Mouse (Mus musculus) R1 (cell line): ENCODE measurements around the gene Slc39a11.
A peak's percentile ranks its signal among the peaks of the same experiment; 100 is the strongest.

Source experiments
- DNase-seq: peaks from one replicate; pipeline ENCODE4 v3.0.0-alpha.2; 2018; ENCODE audit warnings: low read depth, low spot score

Gene Slc39a11

GRCm38 (mm10) chr11:113512976-113513375 lies 136.9 kb downstream of the Slc39a11 start:
- no peak for DNase-seq

DNA sequence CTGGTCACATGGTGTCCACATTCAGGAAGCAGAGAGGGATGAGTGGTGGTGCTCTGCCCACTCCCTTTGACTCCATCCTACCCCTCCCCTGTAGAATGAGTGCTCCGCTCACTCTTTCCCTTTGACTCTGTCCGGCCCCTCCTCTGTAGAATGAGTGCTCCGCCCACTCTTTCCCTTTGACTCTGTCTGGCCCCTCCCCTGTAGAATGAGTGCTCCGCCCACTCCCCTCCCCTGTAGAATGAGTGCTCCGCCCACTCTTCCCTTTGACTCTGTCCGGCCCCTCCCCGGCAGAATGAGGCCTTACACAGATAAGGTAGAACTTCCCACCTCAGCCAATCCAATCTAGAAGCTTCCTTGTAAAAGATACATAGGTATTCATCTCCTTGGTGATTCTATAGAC lies 137.7 kb downstream of the Slc39a11 start:
- peak; percentile 88 for DNase-seq

DNA sequence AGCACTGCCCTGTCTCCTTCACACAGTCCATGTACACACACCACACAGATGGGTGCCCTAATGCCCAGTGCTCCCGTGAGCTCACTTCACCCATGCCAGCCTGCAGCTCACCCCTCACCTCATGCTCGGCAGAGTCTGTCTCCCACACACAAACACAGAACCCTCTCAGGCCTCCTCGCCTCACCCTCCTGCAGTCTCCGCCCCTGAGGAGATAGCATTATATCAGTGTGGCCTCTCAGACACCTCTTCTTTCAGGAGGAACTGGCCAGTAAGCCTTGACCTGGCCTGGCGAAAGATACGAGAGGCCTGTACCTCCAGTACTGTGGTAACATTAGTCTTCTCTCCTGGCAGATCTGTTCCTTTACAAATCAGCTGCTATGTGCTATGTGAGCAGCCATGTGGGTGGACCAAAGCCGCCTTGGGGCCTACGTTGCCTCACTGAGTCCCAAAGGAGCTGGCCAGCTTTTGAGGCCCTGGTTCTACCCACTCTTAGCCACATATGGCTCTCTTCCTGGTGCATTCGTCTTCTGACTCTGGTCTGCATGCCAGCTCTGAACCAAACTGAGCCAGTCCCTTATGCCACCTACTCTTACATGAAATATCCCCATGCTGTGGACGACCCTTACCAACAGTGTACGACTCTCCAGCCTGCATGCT lies 138.8 kb downstream of the Slc39a11 start:
- no peak for DNase-seq

DNA sequence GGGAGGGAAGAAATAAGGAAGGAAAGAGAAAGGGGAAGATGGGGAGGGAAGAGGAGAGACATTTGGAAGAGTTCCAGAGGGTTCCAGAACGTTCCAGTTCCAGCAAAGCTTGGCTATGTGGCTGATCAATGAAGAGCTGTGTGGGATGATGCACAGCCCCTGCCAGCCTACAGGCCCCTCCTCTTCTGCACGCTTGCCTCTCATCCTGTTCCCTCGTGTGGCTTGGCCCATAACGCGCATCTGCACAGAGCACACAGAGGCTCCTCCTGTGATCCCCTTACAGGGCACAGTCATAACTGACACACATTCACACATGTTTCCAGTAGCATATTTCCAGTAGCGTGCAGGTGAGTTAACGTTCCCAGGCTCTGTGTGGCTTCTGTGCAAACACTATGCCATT lies 139.6 kb downstream of the Slc39a11 start:
- no peak for DNase-seq

GRCm38 (mm10) chr11:113507716-113508480 lies 142.0 kb downstream of the Slc39a11 start:
- DNase-seq, result no peak

DNA sequence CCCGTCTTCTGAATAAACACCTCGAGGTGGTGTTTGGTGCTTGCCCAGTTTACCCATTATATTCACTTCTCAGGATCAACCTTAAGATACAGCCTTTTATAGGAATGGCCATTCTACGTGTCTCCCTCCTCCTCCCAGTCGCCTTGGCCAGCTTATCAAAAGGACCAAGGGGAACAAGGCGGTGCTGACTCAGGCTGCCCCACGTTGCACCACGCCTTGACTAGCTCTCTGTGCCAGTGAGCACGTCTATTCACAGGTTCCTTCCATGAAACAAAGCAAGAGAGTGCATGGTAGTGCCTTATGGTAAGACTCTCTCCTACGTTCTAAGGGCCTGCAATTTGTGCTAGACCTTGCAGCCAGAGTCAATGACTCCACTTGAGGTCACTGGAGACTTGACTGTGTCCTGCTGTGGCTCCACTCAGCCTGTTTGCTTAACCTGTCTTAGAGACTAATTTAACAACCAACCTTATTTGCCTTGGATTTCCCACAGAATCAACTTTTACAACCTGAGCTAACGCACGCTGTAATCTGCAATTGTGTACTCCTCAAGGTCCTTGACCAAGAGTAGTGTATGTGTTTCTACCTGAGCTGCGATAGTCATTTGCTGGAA lies 144.2 kb downstream of the Slc39a11 start:
- DNase-seq, result no peak

DNA sequence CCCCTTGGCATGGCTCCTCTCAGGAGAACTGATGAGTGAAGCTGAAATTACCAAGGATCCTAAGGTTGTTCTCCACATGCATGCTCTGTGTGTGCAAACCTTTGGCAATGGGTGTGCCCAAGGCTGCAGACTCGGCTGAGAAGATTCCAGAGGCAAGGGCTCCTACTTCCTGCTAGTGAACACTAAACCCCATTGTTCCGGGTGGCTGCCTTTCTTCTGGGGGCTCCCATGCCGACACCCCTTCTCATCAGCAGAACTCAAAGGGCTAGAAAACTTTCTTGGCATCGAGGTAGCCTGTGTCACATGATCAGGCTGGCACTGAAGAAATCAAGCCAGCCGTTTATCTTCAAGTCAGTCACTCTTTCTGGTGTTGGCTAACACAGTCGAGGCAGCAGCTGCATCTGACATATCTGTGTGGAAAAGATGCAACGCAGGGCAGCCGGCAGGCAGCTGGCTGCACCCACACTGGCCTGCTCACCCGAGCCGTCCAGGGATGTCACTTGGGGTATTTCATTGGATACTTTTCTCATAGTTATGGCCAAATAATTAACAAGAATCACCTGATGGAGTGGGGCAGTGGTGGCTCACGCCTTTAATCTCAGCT lies 145.3 kb downstream of the Slc39a11 start:
- DNase-seq, result no peak

DNA sequence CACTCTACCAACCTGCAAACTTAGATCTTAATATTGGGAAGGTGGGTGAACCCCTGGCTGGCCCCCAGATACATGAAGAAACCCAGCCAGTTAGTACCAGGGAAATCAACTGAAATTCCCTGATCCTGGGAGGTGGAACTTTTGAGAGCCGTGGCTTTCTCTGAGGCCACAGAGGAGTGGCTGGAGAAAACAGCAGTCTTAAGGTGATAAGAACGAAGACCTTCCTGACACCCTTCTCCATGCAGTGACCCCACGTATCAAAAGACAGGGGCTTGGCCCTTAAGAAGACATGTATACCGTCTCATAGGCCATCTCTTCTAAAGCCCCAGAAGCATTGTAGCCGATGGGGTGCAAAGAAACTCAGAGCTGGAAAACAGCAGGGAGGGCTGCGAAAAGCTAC lies 146.9 kb downstream of the Slc39a11 start:
- DNase-seq, result no peak

DNA sequence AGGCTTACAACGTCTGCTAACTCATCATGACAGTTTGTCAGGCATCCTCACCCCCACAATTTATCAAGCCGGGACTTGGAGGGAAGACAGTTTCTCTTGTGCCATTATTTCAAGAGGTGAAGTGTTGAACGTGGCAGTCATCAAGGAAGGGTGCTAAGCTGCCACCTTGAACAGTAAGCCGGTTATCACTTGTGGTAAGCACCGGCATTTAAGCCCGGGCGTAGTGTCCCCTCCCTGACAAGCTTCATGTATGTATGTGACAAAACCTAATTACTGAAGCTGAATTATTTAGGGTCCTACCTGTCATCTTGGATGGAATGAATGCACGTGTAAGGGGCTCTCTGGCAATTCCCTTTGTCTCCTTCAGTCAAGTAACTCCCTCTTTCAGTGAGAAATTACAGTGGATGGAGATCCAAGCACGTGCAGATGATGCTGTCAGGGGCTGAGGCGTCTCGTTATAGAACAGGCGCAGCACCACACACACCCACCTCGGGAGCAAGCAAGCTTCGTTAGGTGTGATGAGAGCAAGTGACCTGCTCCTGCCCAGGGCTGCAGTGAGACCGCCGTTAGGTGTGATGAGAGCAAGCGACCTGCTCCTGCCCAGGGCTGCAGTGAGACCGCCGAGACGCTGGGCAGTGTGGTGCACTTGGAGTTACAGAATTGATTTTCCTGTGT lies 149.1 kb downstream of the Slc39a11 start:
- no peak for DNase-seq

DNA sequence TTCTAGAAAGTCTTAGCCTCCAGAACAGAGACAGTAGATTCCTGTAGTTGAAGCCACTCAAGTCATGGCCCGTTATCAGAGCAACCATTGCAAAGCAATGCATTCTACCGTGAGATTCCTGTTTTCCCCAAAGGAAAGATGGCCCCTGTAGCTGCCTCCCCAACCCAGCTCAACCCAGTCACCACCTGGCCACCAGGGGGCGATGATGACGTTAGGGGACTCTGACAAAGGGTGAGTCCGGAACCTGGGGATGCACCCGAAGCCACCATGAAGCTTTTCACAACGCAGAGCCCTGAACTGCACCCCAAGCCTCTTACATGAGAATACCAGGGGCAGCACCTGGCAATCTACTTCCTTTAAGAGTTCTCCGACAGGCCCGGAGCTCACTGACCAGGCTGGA lies 151.0 kb downstream of the Slc39a11 start:
- DNase-seq, result peak; percentile 81

DNA sequence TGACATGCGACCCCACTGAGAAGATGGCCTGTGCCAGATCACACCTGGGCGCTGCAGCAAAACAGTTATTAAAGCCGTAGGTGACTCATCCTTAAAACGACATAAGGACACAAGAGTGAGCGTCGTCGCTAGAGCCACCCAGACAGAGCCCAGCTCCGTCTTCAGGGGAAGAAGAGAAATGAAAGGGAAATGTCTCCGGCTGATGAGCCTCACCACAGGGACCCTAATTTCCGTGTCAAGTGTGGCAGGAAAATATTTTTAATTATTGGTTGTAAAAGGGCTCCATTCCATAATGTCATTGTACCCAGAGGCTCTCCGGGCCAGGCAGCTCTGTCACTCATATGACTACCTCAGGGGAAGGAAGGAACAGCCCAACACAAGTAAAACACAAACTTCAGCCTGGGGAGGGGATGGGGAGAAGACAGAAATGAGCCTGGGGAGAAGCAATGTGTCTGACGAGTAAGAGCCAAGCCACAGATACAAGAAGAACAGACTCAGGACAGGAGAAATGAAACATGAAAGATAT lies 155.8 kb downstream of the Slc39a11 start:
- no peak for DNase-seq

GRCm38 (mm10) chr11:113490530-113491520 lies 159.1 kb downstream of the Slc39a11 start:
- no peak for DNase-seq

- DNase-seq, result no peak
Observed at GRCm38 (mm10) chr11:113487603-113488335, 162.1 kb downstream of the Slc39a11 start.

DNA sequence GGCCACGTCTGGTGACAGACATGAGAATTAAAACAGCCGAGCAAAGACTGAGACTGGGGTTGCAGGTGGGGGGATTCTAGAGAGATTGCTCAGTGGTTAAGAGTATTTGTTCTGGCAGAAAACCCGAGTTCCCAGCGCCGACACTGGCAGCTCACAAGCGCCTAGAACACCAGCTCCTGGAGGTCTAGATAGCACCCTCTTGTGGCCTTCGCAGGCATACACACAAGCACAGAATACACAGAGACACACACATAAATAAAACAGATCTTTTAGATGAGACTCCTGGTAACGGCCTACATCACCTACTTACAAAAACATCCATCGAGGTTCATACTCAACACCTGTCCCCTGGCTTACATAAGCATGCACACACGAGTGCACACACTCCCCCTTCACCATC lies 165.8 kb downstream of the Slc39a11 start:
- peak; percentile 80 for DNase-seq

- DNase-seq, result no peak
Observed at GRCm38 (mm10) chr11:113477550-113477949, 172.3 kb downstream of the Slc39a11 start.

DNA sequence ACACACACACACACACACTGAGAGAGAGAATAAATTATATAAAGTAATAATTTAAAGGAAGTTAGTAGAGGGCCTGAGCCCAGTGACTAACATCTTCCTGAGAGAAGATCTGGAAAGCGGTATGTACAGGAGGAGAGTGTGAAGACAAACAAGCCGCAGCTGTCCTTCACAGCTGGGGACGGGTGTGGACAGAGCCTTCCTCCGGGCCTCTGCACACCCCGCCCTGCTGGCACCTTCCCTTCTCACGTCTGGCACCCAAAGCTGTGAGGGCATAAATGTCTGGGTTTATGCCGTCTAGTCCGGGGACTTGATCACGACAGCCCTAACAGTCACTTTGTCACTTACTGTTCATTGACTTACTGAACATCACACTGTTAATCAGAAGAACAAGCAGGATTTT lies 173.2 kb downstream of the Slc39a11 start:
- no peak for DNase-seq

DNA sequence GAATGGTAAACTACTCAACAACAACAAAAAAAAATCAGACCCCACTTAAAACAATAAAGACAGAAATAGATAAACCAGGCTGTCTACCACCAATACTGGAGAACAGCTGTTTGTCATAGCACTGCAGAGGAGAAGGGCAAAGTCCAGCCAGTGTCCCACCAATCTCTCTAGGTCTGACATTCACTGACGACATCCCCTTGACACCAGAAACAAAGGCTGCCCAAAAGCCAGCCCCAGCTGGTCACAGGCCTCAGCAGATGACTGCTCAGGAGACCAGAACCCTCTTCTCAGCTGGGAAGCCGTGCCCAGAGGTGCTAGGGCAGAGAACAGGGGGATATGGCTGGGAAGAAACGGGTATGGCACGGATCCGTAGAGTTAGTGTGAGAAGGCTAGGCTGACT lies 174.4 kb downstream of the Slc39a11 start:
- no peak for DNase-seq

DNA sequence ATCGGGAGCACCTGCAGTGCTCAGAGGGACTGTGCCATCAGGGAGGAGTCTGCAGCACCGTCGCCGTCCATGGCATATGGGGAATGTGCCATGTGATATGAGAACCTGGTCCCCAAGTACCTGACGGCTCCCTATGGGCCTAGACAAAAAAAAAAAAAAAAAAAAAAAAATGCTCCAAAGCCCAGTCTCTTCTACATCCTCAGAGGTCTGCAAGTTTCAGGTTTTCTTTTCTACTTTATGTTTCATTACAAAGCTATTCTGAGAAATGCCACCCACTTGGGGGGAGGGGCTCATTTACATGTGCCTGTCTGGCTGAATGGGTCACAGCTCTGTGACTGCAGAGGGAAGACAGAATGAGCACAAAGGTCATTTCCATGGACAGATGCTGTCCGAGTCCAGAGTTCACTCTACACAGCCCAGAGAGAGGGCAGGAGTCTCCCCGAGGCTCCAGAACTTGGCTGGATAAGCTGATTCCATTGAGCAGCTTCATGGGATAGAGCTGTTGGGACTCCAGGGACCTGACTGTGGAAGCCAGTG lies 175.8 kb downstream of the Slc39a11 start:
- no peak for DNase-seq

- no peak for DNase-seq
Observed at GRCm38 (mm10) chr11:113471936-113472335, 177.9 kb downstream of the Slc39a11 start.
